Mouse (Mus musculus) gastrocnemius, adult 18-20 months (tissue): ENCODE measurements around the gene Eif4e3. TPM values are rescaled to one million over a fixed set of nuclear protein-coding genes. Genes with fewer than 3 reads are reported as not detected.

Experiments
- DNase-seq: peaks from one replicate; pipeline ENCODE4 v3.0.0; 2021; ENCODE audit warnings: low spot score
- total RNA-seq, 2 experiments: library from RNA; stranded (reverse); gene quantifications; 2 replicates each; pipeline ENCODE4 v1.2.3; 2021

Eif4e3 gene
- total RNA-seq, 2 experiments from 2014 or later: 27.4 to 28.5 TPM

DNA sequence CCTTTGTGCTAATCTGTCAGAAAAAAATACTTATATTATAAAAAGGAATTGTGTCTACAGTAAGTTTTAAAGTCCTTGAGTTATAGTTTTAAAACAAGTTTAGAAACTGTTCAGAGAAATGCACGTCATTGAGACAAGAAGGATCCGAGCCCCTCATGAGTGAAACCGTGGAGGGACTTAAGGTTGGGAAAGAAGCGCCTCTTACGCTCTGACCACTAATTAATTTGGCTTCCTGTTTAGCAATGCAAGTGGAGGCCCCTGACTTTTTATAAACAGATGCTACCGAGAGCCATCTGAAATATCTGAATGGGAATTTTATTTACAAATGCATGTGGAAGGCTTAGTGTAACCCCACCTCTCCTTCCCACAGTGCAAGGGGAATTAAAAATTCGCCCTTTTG lies 41.3 kb downstream of the Eif4e3 start:
- no peak for DNase-seq

GRCm38 (mm10) chr6:99624542-99624941 lies 42.0 kb downstream of the Eif4e3 start:
- DNase-seq: no peak

DNA sequence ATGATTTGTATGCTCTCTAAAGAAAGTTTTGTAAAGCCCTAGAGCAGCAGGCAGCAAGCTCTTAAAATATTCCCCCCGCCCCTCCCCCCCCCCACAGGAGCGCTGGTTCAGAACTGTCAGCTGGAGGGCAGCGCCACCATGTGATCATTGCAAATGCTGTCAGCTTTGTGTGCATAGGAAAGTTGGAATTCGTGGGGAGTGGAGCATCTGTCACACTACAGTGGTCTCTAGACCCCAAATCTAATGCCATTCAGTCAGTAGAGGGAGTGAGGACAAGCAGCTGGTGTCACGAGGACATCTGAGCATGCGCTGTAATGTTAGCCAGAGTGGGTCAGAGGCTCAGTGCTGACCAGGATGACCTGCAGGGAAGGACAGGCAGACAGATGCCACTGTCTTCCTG lies 42.9 kb downstream of the Eif4e3 start:
- DNase-seq: peak; percentile 26

DNA sequence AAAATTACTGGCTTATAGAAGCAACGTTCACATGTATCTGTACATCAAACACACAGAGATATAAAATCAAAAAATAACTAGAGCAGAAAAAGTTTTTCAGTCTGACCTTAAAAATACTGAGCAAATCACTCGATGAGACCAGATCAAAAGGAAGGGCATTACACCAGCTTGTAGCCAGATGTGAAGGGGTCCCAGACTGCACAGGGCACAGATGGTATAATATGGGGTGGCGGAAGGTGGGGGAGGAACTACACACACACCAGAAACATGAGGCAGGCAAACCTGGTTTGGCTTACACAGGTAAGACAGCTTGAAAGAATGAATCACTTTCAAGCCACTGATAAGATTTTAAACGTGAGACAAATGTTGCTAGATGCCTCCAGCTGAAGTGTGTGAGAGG lies 45.4 kb downstream of the Eif4e3 start:
- no peak for DNase-seq

DNA sequence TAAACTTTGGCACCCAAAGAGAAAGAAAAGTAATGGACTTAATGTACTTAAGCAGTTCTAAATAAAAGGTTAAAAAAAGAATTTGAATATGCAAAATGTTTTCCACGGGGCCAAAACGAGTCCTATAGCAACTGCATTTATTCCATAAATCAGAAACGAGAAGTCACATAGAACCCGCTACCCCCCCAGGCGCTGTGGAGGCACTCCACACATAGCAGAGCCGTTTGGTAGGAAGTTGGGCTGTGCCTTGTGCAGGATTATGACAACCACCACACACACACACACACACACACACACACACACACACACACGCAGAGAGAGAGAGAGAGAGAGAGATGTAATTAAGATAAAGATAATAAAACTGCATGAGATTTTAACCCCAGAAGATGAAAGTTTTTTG lies 46.1 kb downstream of the Eif4e3 start:
- DNase-seq: no peak

GRCm38 (mm10) chr6:99619964-99620363 lies 46.6 kb downstream of the Eif4e3 start:
- no peak for DNase-seq

- no peak for DNase-seq
These were observed 47.1 kb downstream of the Eif4e3 start for GRCm38 (mm10) chr6:99619466-99619865.

DNA sequence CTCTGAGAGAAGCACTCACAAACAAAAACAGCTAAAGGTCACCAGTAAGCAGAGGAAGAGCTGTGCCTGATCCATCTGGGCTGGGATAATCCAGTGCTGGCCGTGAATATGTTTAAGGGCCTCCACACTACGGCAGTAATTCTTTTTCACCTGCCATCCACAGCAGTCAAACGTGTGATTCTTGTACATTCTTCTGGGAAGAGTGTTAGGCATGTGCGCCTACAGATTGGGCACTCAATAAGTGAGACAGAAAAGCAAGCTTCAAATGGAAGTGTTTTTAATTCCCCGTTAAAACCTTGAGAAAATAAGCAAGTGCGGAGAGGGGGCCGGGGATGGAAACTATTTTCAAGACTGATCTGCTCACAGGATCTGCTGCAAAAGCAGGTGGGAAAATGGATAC lies 48.7 kb downstream of the Eif4e3 start:
- no peak for DNase-seq

DNA sequence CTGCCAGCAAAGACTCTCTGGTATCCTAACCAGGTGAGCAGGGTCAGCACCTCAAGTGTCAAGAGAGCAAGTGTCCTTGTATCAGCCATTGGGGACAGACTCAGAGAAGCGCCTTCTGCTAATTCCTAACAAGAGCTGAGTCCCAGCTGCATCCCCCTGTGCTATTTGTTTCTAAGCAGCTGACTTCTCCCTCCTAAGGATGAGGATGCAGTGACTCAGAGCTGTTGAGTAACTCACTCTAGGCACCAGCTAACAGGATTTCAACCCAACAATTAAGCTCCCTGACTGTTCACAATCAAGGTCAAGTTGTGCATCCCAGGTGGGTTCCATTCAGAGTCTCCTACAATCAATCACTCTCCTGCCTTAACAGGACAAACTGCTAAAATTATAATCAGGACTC lies 49.2 kb downstream of the Eif4e3 start:
- no peak for DNase-seq

- no peak for DNase-seq
These were observed 51.3 kb downstream of the Eif4e3 start for GRCm38 (mm10) chr6:99615272-99615751.

DNA sequence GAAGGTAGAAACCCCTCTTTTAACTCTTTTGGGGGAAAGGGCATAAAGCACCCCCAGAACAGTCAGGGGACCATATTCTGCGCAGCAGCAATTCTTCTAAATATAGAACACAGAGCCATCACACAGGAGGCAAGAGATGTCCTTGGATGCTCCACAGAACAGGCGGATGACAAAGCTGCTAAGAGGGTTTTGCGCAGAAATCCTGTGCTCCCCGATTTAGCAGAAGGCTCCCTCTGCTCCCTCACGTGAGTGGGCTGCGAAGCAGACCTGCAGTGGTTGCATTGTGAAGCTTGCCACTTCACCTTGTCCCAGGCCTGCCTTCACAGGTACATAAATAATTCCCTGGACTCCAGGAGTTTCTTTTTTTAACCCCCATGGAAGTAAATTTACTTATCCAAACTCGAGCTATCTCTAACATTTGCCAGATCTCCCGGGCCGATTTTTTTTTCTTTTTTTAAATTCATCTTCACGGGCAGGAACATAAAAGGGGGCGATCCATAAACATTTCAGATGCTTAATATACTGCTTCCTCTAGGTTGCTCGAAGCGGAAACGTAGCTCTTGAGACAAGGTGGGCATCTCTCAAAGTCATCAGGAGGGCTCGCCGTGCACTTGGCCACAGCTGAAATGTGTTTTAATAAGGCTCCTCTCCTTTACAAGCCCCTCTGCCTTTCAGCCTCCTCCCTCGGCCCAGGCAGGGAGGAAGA lies 51.9 kb downstream of the Eif4e3 start:
- no peak for DNase-seq

GRCm38 (mm10) chr6:99611866-99612265 lies 54.7 kb downstream of the Eif4e3 start:
- no peak for DNase-seq

DNA sequence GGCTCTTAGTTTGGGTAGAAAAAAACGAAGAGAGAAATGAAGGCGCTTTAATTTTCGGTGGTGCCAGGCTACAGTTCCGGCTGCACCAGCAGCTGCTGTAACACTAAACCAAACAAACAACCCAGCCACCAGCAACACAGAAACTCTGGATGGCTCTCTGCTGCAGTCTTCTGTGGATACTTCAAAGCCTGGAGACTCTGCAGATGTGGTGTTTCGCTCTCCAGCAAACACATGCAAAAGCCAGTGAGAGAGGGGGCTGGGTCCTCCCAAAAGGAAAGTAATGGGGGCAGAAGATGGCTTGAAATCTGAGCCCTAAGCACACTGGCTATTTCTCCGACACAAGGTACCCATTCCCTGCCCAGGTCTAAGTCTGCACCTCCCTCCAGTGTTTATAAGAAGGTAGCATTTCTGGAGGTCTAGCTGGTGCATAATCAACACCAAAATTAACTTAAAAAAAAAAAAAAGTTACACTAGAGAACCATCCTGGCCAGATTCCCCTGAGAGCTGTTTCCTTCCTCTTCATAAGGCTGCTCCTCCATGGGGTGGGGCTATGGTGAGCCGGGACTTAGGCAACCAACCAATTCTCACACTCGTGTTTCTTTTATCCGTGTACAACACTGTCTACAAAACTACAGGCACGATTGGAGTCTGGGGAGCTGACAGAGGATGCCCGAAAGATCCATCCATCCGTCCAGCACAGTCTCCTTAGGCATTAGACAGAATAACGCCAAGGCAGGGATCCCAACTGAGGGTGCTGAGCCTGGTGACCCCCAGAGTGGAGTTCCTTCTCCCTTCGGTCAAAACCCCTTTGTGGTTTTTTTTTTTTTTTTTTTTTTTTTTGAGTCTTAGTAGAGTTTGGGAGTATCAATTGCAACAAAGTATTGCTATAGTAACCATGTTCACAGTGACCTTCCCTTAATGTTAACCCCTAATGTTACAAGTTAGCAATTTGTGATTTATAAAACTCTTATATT lies 55.8 kb downstream of the Eif4e3 start:
- peak; percentile 29 for DNase-seq

DNA sequence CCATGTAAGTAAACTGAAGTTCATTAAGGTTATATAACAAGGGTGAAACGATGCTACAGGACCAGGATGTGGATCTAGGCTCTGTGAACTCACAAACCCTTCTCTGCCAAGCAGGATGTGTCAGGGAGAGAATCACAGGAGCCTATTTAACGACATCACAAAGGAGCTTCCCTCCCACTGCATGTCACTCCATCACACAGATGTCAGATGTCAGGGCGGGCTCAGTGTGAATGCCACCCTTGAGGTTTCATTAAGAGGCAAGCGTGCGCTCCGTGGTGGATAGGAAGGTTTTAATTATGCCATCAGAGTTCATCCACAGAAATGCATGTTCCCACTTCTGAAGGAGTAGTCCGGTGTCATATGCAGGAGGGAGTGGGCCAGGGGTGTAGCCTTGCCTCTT lies 60.5 kb downstream of the Eif4e3 start:
- no peak for DNase-seq

GRCm38 (mm10) chr6:99604758-99605157 lies 61.8 kb downstream of the Eif4e3 start:
- DNase-seq: peak; percentile 39

DNA sequence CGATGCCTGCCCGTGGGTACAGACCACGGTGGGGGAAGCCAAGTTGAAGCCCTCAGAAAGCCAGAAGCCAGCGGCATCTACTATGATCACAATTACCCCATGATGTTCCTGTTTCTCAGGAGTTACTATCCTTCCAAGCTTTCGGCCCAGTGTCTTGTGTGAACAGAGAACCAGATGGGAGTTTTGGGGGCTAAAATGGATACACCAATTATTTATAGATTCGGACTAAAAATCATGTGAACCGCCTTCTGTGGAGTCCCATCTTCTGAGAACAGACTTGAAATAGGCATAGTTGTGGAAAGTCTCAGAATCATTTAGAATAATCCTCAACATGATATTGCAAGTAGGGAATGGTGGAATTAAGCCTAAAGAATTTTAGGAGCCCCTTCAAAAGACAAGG lies 64.1 kb downstream of the Eif4e3 start:
- no peak for DNase-seq

- no peak for DNase-seq
These were observed 65.7 kb downstream of the Eif4e3 start for GRCm38 (mm10) chr6:99600886-99601285.

- peak; percentile 59 for DNase-seq
These were observed 66.3 kb downstream of the Eif4e3 start for GRCm38 (mm10) chr6:99600168-99600793.

DNA sequence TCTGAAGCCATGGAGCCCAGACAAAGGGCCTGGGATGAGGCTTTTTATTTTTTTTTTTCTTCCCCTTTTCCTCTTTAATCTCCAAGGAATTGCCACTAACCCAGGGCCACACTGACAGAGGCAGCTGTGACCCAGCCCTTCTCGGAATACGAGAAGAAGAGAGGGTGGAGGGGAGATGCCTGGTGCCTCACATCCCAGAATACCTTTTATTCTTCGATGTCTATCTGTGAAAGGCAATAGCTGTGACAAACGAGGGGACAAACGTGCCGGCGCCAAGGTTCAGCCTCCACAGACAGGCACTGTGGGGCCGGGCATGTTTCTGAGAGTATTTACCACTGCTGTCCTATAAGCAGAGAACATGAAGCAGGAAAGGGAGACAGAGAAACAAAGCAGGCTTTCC lies 66.9 kb downstream of the Eif4e3 start:
- DNase-seq: no peak

DNA sequence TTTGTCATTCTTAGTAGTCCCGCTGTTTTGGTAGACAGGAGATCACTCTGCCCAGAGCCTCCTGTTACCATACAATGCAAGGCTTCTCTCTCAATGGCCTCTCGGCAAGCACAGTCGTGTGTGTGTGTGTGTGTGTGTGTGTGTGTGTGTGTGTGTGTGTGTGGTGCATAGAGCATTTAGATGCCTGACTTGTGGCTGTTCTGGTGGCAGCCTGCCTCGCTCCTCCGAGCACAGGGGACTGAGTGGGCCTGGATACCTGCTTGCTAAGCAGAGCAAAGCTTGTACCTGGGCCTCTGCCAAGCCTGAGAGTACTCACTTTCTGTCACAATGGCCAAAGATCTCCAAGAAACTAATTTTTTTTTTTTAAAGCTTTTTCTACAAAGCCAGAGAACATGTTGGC lies 67.3 kb downstream of the Eif4e3 start:
- DNase-seq: no peak

- no peak for DNase-seq
These were observed 89.5 kb downstream of the Eif4e3 start for GRCm38 (mm10) chr6:99577040-99577439.

- no peak for DNase-seq
These were observed 90.9 kb downstream of the Eif4e3 start for GRCm38 (mm10) chr6:99575633-99576032.
